Mouse (Mus musculus) hindbrain, embryonic 12.5 days (tissue): ENCODE data around the gene Dhrs11. TPM values are rescaled to one million over a fixed set of nuclear protein-coding genes. Genes with fewer than 3 reads are reported as not detected.

Source experiments
- ATAC-seq: fragments of 200-750 bp; cut with Nextera tagmentation; 2 replicates; pipeline ENCODE4 v1.8.0; 2017; ENCODE audit warnings: moderate TSS enrichment; ENCODE audit not compliant: low FRiP score
- H3K27ac ChIP-seq: fragments of 300-500 bp; sonication (generic); 2 replicates; pipeline ENCODE4 v1.5.1; 2016; ENCODE audit warnings: mild to moderate bottlenecking
- H3K27me3 ChIP-seq: fragments of 300-500 bp; sonication (generic); 2 replicates; pipeline ENCODE4 v1.6.1; 2016; ENCODE audit warnings: mild to moderate bottlenecking
- H3K36me3 ChIP-seq: fragments of 300-500 bp; sonication (generic); 2 replicates; pipeline ENCODE4 v1.6.1; 2016; ENCODE audit warnings: mild to moderate bottlenecking
- H3K4me1 ChIP-seq: fragments of 300-500 bp; sonication (generic); 2 replicates; pipeline ENCODE4 v1.6.1; 2016
- H3K4me2 ChIP-seq: fragments of 300-500 bp; sonication (generic); replicated peaks from 2 replicates; pipeline ENCODE4 v1.6.1; 2016; ENCODE audit warnings: mild to moderate bottlenecking
- H3K4me3 ChIP-seq: fragments of 300-500 bp; sonication (generic); 2 replicates; pipeline ENCODE4 v1.5.1; 2016; ENCODE audit warnings: mild to moderate bottlenecking
- H3K9ac ChIP-seq: fragments of 300-500 bp; sonication (generic); 2 replicates; pipeline ENCODE4 v1.6.1; 2016; ENCODE audit warnings: mild to moderate bottlenecking, moderate library complexity
- H3K9me3 ChIP-seq: fragments of 300-500 bp; sonication (generic); replicated peaks from 2 replicates; pipeline ENCODE4 v1.6.1; 2016; ENCODE audit warnings: mild to moderate bottlenecking
- WGBS: fragments of 180-500 bp; shearing (Covaris S2); methylation state at CpG from one replicate; pipeline ENCODE4 v1.1.7; 2016; 5-methylcytosine and 5-hydroxymethylcytosine counted together
- polyA plus RNA-seq: library from polyadenylated mRNA; unstranded; fragments of >200 nt; fragmentation: Nextera tagmentation; extraction: Ambion mirVana; gene quantifications from 2 replicates; pipeline ENCODE4 v1.2.1, GENCODE M21; 2016

Gene Dhrs11
- polyA plus RNA-seq, 1 experiment from 2014 or later = 9.1 TPM

GRCm38 (mm10) chr11:84818961-84819692 is 9.7 kb downstream of the Dhrs11 start, which contains the start of gene Mrm1:
Gene Mrm1, minus strand, starts transcription at chr11:84819515.
- H3K27me3 ChIP-seq = no peaks in the 10 kb centered on the region
- WGBS = under 1% methylated on average over 54 of the region's 55 CpGs
- no peaks in the 10 kb centered on the region for H3K36me3 ChIP-seq
- peak within 1 kb of the TSS; percentile 71 for H3K4me3 ChIP-seq
- H3K27ac ChIP-seq = peak within 1 kb of the TSS; percentile 62; the same call in 1 of the 2 replicates
- peaks cover 4% of the 10 kb centered on the region for H3K4me1 ChIP-seq
- H3K9me3 ChIP-seq = no peaks in the 10 kb centered on the region
- peak within 1 kb of the TSS; percentile 62 for H3K9ac ChIP-seq
- ATAC-seq = peak; percentile 79
- H3K4me2 ChIP-seq = peak within 1 kb of the TSS; percentile 99

DNA sequence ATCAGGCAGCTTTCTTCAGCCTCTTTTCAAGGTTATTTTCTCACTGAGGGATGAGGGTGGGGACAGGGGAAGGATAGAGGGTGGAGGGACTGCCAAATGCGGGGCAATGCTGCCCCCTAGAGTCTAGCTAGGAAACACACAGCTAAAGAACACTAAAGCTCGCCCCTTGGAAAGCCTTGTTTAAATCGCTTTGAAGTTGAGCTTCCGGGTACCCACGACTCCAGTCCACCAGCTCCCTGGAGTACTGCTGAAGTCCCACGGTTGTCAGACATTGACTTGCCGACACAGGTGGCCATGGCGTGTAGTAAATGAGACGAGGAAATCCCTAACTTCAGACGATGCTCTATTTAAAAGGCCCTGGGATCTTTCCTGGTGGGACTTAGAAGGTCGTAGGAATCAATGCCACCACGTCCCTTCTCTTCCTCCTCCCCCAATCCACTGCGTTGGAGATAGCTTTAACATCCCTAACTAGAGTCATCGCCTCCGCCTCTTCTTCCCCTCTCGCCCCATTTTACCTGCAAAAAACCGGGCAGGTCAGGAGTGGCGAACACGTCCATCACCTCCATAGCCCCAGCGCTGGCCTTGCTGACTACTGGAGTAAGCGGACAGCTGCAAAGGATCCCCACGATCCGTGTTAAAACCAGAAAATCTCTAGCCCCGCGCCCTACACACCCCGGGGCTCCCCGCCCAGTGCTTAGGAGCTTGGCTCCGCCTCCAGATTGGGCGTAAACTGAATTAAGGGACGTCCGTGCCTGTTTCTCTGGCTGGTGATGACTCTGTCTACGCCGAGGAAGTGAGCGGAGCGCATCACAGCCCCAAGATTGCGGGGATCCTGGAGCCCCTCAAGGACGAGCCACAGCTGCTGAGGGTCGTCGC is 10.5 kb downstream of the Dhrs11 start:
- under 1% methylated on average over 39 of the region's 39 CpGs for WGBS
- H3K4me3 ChIP-seq = peak overlapping the region; percentile 71
- no peaks in the 10 kb centered on the region for H3K27me3 ChIP-seq
- H3K4me1 ChIP-seq = peaks cover 4% of the 10 kb centered on the region
- peak overlapping the region; percentile 62 for H3K9ac ChIP-seq
- no peaks in the 10 kb centered on the region for H3K36me3 ChIP-seq
- ATAC-seq = peak; percentile 42
- no peak overlapping the region for H3K27ac ChIP-seq
- no peaks in the 10 kb centered on the region for H3K9me3 ChIP-seq
- peak overlapping the region; percentile 99 for H3K4me2 ChIP-seq

GRCm38 (mm10) chr11:84817362-84817761 is 11.4 kb downstream of the Dhrs11 start:
- no peaks in the 10 kb centered on the region for H3K27me3 ChIP-seq
- no peak for ATAC-seq

DNA sequence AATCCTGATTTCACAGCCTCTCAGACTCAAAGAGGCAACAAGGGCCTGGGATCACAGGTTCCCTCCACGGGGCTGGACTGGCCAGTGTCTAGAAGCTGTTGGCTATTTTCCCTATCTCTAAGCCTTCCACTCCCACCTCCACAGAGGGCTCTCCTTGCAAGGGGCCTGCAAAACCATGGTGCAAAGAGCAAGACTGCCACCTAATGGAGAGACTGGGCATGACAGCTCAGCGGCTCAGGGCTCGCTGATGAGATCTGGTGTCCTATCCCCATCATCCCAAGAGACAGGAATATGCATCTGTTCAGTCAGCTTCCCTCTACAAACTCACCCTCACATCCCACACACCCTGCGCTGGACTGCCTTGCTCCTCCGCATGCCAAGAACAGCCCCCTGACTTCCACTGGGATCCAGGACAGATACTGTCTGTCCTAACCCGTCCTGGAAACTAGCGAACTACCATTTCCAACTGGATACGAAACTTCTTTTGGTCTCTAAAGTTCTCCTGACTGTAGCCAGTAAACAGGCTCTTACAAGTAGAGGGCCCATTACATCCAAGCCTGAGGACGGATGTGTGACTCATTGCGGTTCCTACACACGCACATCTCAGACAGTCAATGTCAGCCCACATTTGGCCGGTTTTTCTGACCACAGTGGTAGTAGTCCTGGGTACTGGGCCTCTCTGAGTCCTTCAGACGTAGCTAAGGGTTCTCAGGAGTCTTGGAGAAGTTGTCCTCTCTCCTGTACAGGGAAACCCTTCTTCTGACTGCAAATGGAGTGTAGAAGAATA is 14.9 kb downstream of the Dhrs11 start:
- no peak overlapping the region for H3K9ac ChIP-seq
- no peak overlapping the region for H3K4me3 ChIP-seq
- no peaks in the 10 kb centered on the region for H3K36me3 ChIP-seq
- no peak overlapping the region for H3K4me2 ChIP-seq
- 0 out of 2 replicates have a peak, but pooled peaks have one; percentile 52 for ATAC-seq
- H3K4me1 ChIP-seq = peaks cover 4% of the 10 kb centered on the region
- no peaks in the 10 kb centered on the region for H3K9me3 ChIP-seq
- H3K27me3 ChIP-seq = no peaks in the 10 kb centered on the region
- WGBS = 58% methylated on average over 13 of the region's 13 CpGs
- H3K27ac ChIP-seq = no peak overlapping the region

More at GRCm38 (mm10) chr11:84817362-84817761, 11.4 kb downstream of the Dhrs11 start:
- H3K9ac ChIP-seq = no peak overlapping the region
- 81% methylated on average over 6 of the region's 6 CpGs for WGBS
- H3K4me1 ChIP-seq = peaks cover 4% of the 10 kb centered on the region
- H3K9me3 ChIP-seq = no peaks in the 10 kb centered on the region
- H3K36me3 ChIP-seq = no peaks in the 10 kb centered on the region
- H3K27ac ChIP-seq = no peak overlapping the region
- no peak overlapping the region for H3K4me2 ChIP-seq
- H3K4me3 ChIP-seq = no peak overlapping the region

DNA sequence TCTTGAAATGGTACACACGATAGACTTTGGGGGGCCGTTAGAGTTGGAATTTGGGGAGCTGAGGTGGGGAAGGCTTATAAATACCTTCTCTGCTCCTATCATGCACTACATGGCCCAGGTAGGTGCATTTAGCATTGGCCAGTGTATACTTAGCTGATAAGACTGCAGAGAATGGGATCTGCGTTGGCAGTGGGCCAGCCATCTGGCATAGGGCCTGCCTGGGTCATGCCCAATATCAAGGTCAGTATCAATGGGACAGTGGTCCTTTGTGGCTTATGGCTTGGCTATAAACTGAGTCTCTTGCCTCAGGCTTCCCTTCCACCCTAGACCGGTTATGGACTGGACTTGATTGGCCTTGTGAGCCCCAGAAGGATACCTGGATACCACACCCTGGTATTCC is 24.4 kb downstream of the Dhrs11 start:
- Histone ChIP-seq H3K9ac (no peak overlapping the region), H3K9me3 (no peaks in the 10 kb centered on the region), H3K4me1 (no peaks in the 10 kb centered on the region), H3K4me3 (no peak overlapping the region), H3K27me3 (peaks cover 3% of the 10 kb centered on the region), H3K27ac (no peak overlapping the region), H3K36me3 (no peaks in the 10 kb centered on the region), H3K4me2 (no peak overlapping the region)
- ATAC-seq = no peak
- WGBS = 96% methylated on average over 4 of the region's 4 CpGs

DNA sequence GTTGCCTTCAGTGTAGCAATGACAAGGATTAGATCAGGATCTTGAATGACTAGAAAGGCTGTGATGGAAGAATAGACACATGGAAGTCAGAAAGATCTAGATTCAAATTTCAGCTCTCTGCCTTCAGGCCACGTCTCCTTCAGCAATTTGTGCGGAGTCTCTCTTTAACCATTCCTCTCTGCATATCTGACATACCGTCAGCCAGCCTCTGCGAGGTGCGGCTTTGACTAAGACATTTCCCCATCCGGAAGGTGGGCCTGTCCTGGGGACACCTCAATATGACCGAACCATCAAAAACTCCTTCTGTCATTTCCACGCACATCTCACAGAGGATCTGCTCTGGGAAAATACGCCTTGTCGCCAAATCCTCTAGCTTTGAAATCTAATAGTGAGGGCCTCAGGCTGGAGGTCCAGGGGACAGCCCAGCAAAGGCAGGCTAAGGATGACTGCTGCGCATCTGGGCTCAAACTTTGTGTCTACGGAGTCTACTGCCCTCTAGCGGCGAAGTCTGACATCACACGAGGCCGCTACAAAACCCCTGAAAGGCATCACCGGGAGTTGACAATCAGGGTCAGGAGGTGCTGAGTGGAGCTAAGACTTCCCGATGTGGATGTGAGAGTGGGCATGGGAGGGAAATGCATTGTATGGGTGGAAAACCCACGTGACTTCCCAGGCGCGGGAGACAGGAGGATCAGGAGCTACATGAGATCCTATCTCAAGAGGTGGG is 31.0 kb downstream of the Dhrs11 start:
- Histone ChIP-seq H3K27ac (peak overlapping the region; percentile 0; the same call in 1 of the 2 replicates), H3K9ac (no peak overlapping the region), H3K4me2 (no peak overlapping the region), H3K4me3 (no peak overlapping the region), H3K4me1 (peaks cover 12% of the 10 kb centered on the region), H3K36me3 (no peaks in the 10 kb centered on the region), H3K27me3 (peaks cover 3% of the 10 kb centered on the region), H3K9me3 (no peaks in the 10 kb centered on the region; the same call in 1 of the 2 replicates)
- 21% methylated on average over 21 of the region's 21 CpGs for WGBS
- peak; percentile 29; the same call in 1 of the 2 replicates for ATAC-seq

DNA sequence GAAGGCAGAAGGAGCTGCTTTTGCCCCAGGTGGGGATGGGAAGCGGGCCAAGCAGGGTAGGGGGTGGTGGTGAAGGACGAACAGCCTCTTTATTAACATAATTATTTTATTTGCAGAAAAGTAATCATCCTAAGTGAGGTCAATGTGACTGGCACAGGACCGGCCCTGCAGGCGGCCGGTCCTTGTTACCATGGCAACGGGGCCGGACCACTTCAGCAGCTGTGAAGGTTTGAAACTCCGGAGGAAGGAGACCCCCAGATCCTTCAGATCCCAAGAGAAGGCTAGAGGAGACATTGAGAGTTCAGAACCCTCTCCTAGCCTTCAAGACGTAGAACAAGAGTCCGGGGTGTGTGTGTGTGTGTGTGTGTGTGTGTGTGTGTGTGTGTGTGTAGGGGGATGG is 31.8 kb downstream of the Dhrs11 start:
- Histone ChIP-seq H3K4me3 (no peak overlapping the region), H3K4me2 (0 out of 2 replicates have a peak overlapping the region, but pooled peaks have one; percentile 6), H3K4me1 (peaks cover 12% of the 10 kb centered on the region), H3K9me3 (no peaks in the 10 kb centered on the region; the same call in 1 of the 2 replicates), H3K27ac (0 out of 2 replicates have a peak overlapping the region, but pooled peaks have one; percentile 0), H3K9ac (no peak overlapping the region), H3K36me3 (no peaks in the 10 kb centered on the region), H3K27me3 (peaks cover 3% of the 10 kb centered on the region)
- ATAC-seq = no peak
- 26% methylated on average over 10 of the region's 10 CpGs for WGBS

- no peak overlapping the region for H3K27ac ChIP-seq
- no peaks in the 10 kb centered on the region for H3K36me3 ChIP-seq
- WGBS = 9% methylated on average over 17 of the region's 17 CpGs
- peak overlapping the region; percentile 45; the same call in 1 of the 2 replicates for H3K9ac ChIP-seq
- H3K9me3 ChIP-seq = no peaks in the 10 kb centered on the region; the same call in 1 of the 2 replicates
- peak overlapping the region; percentile 38 for H3K4me2 ChIP-seq
- H3K27me3 ChIP-seq = peaks cover 9% of the 10 kb centered on the region; the same call in 1 of the 2 replicates
- peaks cover 12% of the 10 kb centered on the region for H3K4me1 ChIP-seq
- peak; percentile 83 for ATAC-seq
- no peak overlapping the region for H3K4me3 ChIP-seq
These were observed 34.2 kb downstream of the Dhrs11 start for GRCm38 (mm10) chr11:84794496-84795113.

- ATAC-seq = no peak
- H3K4me2 ChIP-seq = no peak overlapping the region
- H3K9me3 ChIP-seq = no peaks in the 10 kb centered on the region; the same call in 1 of the 2 replicates
- H3K4me1 ChIP-seq = peaks cover 18% of the 10 kb centered on the region
- H3K27ac ChIP-seq = no peak overlapping the region
- no peaks in the 10 kb centered on the region for H3K36me3 ChIP-seq
- H3K27me3 ChIP-seq = peaks cover 12% of the 10 kb centered on the region; the same call in 1 of the 2 replicates
- no peak overlapping the region for H3K4me3 ChIP-seq
- no peak overlapping the region for H3K9ac ChIP-seq
These were observed 35.2 kb downstream of the Dhrs11 start for GRCm38 (mm10) chr11:84793545-84793944.

DNA sequence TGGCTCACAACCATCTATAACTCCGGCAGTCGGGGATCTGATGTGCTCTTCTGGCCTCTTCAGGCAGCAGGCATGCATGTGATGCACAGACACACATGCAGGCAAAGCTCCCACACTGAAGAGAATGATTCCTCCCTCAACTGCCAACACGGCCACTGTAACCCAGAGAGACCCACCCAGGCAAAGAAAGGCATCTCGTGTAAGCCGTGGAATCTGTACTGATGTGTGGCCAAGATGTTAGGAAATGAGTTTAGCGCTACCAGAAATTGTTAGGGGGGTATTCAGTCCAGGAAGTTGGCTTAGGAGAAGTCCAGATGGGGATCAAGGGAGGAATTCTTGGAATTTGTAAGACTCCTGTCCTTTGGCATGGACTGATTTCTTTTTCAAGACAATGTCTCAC is 38.4 kb downstream of the Dhrs11 start:
- Histone ChIP-seq H3K36me3 (no peaks in the 10 kb centered on the region), H3K27me3 (peaks cover 12% of the 10 kb centered on the region; the same call in 1 of the 2 replicates), H3K27ac (no peak overlapping the region), H3K9ac (no peak overlapping the region), H3K4me1 (peaks cover 11% of the 10 kb centered on the region), H3K4me3 (no peak overlapping the region), H3K9me3 (no peaks in the 10 kb centered on the region; the same call in 1 of the 2 replicates), H3K4me2 (no peak overlapping the region)
- ATAC-seq = no peak
- 53% methylated on average over 6 of the region's 6 CpGs for WGBS
